Mouse (Mus musculus): ENCODE data around the gene Btnl6. TPM values are rescaled to one million over a fixed set of nuclear protein-coding genes. Genes with fewer than 3 reads are reported as not detected.

Btnl6 gene
- polyA plus RNA-seq (2017; shearing (Covaris generic)): 0.35 TPM

DNA sequence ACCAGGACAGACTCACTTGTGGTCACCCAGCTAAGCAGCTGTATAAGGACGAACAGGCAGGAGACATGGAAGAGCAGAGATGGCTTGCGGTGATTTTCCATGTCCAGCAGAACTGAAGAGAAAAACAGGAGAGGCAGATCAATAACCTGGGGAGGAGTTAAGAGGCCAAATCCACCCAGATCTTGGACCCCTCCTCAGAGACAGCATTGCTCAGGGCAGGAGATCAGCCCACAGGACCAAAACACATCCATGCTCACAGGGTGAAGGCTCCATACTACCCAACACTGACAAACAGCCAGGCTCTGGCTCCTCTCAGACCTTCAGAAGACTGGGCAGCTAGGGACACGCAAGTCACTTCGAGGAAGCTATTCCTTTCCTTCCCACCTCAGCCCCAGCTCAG is at the start of gene Btnl6:
Gene Btnl6, minus strand, starts transcription at position 101 of the 400 bp plus-strand sequence.

DNA sequence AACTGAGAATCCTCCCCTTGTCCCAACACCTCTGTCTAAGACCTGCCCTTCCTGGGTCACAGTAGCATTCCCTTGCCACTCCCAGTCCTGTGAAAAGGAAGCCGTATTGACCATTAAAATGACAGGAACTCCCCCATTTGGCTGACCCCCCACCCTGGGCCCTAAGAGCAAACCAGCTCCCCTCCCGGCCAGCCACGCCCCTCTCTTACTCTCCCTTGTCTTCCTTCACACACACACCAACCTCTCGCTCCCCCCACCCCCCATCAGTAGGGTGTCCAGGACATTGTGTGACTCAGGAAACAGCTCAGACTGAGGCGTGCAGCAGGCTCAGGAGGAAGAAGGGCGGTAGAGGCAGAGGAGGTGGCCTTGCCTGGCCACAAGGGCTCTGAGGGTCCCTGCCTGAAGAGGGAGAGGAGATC is 46.9 kb upstream of the Btnl6 start, which contains the start of gene Notch4:
Gene Notch4, plus strand, starts transcription at position 266 of the 419 bp plus-strand sequence.

DNA sequence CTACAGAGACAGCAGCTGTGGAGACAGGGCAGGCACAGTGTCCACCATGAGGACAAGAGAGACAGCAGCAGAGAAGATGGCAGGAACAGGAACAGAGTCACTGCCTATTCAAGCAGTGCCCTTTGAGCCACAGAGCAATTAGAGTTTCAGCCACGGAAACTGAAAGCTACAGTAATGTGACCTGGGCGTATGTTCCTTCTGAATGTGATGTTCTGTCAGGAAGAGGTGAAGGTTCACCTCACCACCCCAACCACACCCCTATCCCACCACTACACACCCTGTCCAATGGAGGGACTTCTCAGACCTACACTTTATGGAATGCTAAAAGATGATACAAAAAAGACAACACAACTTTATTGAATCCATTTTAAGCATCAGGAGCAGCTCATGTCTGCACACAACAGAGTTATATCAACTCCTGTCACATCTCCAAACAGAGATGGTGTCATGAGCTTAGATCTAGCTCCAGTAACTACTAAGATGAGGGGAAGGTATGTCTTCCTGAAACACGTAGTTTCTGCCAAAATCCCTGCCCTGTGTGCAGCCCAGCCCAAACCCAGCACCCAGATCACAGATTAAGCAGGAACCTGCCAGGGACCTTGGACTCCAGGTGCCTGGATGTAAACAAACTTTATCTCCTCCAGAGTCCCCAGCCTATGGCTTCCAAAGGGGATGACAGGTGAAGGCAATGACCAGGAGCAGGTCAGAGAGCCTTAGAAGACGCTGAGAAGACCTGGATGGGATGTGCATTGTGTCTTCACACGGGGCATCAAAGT is 39.7 kb downstream of the Btnl6 start, which contains the start of gene Btnl4:
Gene Btnl4, minus strand, starts transcription at position 81 of the 776 bp plus-strand sequence.

Other genes with a start within 250 kb of the Btnl6 start
- 20.8 TPM for gene H2-Aa, start 229.5 kb downstream of the Btnl6 start, polyA plus RNA-seq (2017; shearing (Covaris generic))
- gene H2-Eb1, start 211.5 kb downstream of the Btnl6 start, polyA plus RNA-seq (2017; shearing (Covaris generic)): 18.7 TPM
- gene H2-Eb2, start 191.7 kb downstream of the Btnl6 start, polyA plus RNA-seq (2017; shearing (Covaris generic)): 0.11 TPM
- 0.39 TPM for gene Btnl2, start 162.5 kb downstream of the Btnl6 start, polyA plus RNA-seq (2017; shearing (Covaris generic))
- not detected for gene Btnl1, start 140.2 kb downstream of the Btnl6 start, polyA plus RNA-seq (2017; shearing (Covaris generic))
- gene BC051142, start 118.5 kb downstream of the Btnl6 start, polyA plus RNA-seq (2017; shearing (Covaris generic)): 0.27 TPM
- gene Btnl4, start 40.0 kb downstream of the Btnl6 start, polyA plus RNA-seq (2017; shearing (Covaris generic)): 0.48 TPM
- gene Notch4, start 46.9 kb upstream of the Btnl6 start, polyA plus RNA-seq (2017; shearing (Covaris generic)): 0.15 TPM
- 287 TPM for gene Gpsm3, start 72.5 kb upstream of the Btnl6 start, polyA plus RNA-seq (2017; shearing (Covaris generic))
- gene Pbx2, start 73.9 kb upstream of the Btnl6 start, polyA plus RNA-seq (2017; shearing (Covaris generic)): 12.4 TPM
- gene Ager, start 80.5 kb upstream of the Btnl6 start, polyA plus RNA-seq (2017; shearing (Covaris generic)): 2.2 TPM
- 112 TPM for gene Rnf5, start 86.3 kb upstream of the Btnl6 start, polyA plus RNA-seq (2017; shearing (Covaris generic))
- gene Agpat1, start 86.9 kb upstream of the Btnl6 start, polyA plus RNA-seq (2017; shearing (Covaris generic)): 31.1 TPM
- gene Egfl8, start 98.6 kb upstream of the Btnl6 start, polyA plus RNA-seq (2017; shearing (Covaris generic)): 4.0 TPM
- 21.7 TPM for gene Ppt2, start 111.2 kb upstream of the Btnl6 start, polyA plus RNA-seq (2017; shearing (Covaris generic))
- gene Prrt1, start 112.2 kb upstream of the Btnl6 start, polyA plus RNA-seq (2017; shearing (Covaris generic)): 1.9 TPM
- gene Fkbpl, start 127.4 kb upstream of the Btnl6 start, polyA plus RNA-seq (2017; shearing (Covaris generic)): 5.1 TPM
- gene Atf6b, start 129.8 kb upstream of the Btnl6 start, polyA plus RNA-seq (2017; shearing (Covaris generic)): 80.4 TPM
- gene Tnxb, start 153.2 kb upstream of the Btnl6 start, polyA plus RNA-seq (2017; shearing (Covaris generic)): not detected
- gene C4b, start 226.5 kb upstream of the Btnl6 start, polyA plus RNA-seq (2017; shearing (Covaris generic)): 0.12 TPM